Mouse (Mus musculus) Patski (cell line): Measurements from ENCODE around the gene Brd4. TPM values are rescaled to one million over a fixed set of nuclear protein-coding genes. Genes with fewer than 3 reads are reported as not detected.
A peak's percentile ranks its signal among the peaks of the same experiment; 100 is the strongest.

Experiments
- ATAC-seq: fragments of 100-300 bp; one replicate; pipeline ENCODE4 v1.8.0; 2021
- CTCF ChIA-PET: fragments of 350-600 bp; sonication (Branson Sonifier 250); formaldehyde crosslinking; loops from one replicate; lab custom pipeline; 2022; ENCODE audit warnings: inconsistent platforms; lab: Charles Lee
- POLR2A ChIA-PET: fragments of 350-600 bp; sonication (Branson Sonifier 250); formaldehyde crosslinking; loops from one replicate; lab custom pipeline; 2022; ENCODE audit warnings: antibody characterized with exemption, inconsistent platforms; lab: Charles Lee
- DNase-seq: peaks from one replicate; pipeline ENCODE4 v3.0.0-alpha.2; 2011; ENCODE audit warnings: low read depth, low spot score
- H3K27me3 ChIP-seq: fragments of 371-371 bp; one replicate; pipeline ENCODE4 v1.5.1; 2021
- CTCF ChIP-seq: fragments of 100-300 bp; IDR thresholded peaks from one replicate; pipeline ENCODE4 v1.5.1; 2021
- in situ Hi-C: fragments of 300-500 bp; cut with MboI; formaldehyde crosslinking; loops from 3 replicates; pipeline ENCODE4 v1.11.1; 2018; ENCODE audit warnings: low pct_unique_long_range_greater_than_20kb, mixed read lengths
- polyA plus RNA-seq: library from polyadenylated mRNA; unstranded; gene quantifications from one replicate; pipeline ENCODE4 v1.2.3, GENCODE M21; 2021

Brd4 gene
- polyA plus RNA-seq: 102 TPM

DNA sequence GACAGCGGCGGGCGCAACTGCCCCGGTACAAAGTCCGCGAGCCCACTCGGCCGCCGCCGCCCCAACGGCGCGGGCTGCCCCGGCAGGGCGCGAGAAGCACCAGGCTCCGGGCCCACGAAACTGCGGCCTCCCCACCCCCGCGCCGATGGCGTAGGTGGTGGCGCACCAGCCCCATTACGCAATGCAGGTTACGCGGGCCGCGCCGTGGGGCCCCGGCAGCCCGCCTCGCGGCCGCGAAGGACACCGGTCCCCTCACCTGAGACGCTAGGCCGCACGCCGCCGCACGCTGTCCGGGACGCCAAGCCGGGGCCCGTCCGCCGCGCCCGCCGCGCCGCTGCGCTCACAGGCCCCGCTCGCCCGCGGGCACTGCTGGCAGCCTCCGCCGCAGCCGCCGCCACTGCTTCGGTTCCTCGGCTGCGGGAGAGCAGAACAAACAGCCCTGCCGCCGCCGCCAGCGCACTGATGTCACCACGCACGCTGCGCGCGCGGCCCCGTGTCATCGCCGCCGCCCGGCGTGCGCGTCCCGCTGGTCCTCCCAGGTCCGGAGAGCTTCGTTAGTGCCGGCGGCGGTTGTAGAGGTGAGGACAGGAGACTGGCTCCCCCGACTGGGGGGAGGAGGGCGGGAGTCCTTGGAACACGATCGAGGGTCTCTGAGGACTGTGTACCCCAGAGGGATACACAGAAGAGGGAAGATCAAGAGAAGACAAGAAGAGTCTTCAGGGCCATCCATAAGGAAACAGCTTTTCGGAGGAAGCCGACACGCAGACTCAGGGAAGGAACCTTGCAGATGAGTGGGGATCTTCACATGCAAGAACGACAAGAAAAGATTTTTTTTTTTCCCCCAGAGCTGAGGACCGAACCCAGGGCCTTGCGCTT is at the start of gene Brd4:
Brd4 (minus strand) TSS at position 461 of the 876 bp plus-strand sequence.
- POLR2A ChIA-PET: interaction anchor here (0.6 to 1.2 kb wide), 5 partner anchors 9 to 906 kb away, joined by 3 to 4 read pairs (median 3); no protein-coding TSS in a partner anchor
- in situ Hi-C loops: no loop called here

DNA sequence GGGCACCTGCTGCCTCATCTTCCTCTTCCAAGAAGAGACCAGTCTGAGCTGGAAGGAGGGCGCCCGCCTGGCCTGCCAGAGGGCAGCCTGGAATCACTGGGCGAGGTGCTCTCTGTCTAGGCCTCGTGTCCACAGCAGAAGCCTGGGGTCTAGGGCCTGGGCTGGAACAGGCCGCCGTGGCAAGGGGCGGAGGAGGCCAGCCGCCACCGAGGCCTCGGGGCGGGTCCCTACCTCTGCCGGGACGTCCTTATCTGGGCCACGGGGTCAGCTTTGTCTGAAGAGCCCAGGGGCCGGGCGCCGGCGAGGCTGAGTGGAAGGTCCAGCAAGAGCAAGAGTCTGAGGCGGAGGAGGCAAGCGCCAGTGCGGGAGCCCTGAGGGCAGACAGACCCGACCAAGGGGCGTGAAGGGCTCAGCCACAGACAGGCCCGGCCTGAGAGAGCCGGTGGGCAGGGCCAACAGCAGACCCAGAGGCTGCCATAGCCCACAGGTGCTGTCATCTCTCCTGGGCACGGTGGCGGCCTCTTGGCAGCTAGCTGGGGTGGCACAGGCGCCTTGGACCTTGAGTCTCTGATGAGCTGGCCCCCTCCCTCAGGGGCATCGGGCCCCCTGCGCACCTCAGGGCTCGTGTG is 49.3 kb upstream of the Brd4 start:
- no peak for ATAC-seq
- in situ Hi-C loops: no loop called here
- CTCF ChIA-PET: no interaction called here

More for the DNA sequence above, at the start of gene Brd4:
- TF ChIP-seq CTCF: no peak
- no peaks in the 10 kb centered on the region for H3K27me3 ChIP-seq
- ATAC-seq (peak; percentile 64), DNase-seq (no peak)
- CTCF ChIA-PET: interaction anchor here (1.6 kb wide), 1 partner anchor 75 kb away, joined by 7 read pairs; no protein-coding TSS in a partner anchor

DNA sequence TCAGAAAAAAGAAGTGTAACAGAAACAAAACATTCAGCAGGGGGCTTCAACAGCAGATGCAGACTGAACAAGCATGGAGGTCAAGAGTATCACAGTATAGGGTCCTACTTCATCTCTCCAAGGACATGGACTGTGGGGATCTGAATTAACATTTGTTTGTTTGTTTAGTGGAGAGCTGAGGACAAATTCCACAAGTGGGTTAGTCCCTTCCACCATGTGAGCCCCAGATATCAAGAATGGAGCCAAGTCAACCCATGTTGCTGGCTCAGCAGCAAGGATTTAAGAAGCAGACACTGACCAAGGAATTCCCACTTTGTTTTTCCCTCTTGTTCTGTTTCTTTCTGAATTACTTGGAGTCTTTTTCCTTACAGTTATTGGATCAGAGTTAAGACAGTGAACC is 43.0 kb upstream of the Brd4 start:
- H3K27me3 ChIP-seq: no peaks in the 10 kb centered on the region
- ATAC-seq: no peak
- ChIA-PET POLR2A (no interaction called here), CTCF (no interaction called here)
- no peak for DNase-seq
- in situ Hi-C loops: no loop called here
- no peak for TF ChIP-seq CTCF

More for the DNA sequence above, 49.3 kb upstream of the Brd4 start:
- POLR2A ChIA-PET: no interaction called here
- H3K27me3 ChIP-seq: no peaks in the 10 kb centered on the region
- no peak for DNase-seq
- TF ChIP-seq CTCF: no peak

DNA sequence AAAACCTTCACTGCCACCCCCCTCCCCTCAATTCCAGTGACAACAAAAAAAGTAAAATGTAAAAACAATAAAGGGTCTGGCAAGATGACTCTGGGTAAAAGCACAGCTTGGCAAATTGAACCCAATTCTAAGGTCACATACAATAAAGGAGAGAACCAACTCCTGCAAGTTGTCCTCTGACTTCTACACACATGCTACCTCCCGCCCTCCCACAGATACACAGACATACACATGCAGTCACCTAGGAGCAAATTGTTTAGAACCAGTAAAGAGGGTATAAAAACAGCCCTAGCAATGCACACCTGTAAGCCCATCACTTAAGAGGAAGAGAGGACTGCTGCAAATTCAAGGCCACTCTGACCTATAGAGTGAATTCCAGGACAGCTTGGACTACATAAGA is 38.3 kb upstream of the Brd4 start:
- ATAC-seq (no peak), DNase-seq (no peak)
- no peaks in the 10 kb centered on the region for H3K27me3 ChIP-seq
- no peak for TF ChIP-seq CTCF
- POLR2A ChIA-PET: no interaction called here
- in situ Hi-C loops: no loop called here
- CTCF ChIA-PET: interaction anchor here (0.6 kb wide), 1 partner anchor 102 kb away, joined by 3 read pairs; no protein-coding TSS in a partner anchor

DNA sequence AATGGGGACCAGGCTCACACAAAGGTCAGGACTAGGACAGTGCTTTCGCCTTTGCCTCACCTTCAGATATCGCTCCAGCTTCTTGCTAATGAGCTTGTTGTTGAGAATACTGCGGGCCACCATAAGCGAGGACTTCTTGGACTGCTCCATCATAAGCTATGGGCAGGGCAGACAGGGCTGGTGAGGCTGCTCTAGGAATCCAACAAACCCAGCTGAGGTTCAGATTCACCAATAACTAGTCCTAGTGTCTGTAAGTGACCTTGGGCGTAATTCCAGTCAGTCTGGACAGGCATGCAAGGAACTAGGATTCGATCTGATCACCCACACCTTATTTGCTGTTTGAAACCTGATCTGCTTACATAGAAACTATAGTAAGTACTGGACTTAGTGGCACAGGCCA is 37.3 kb upstream of the Brd4 start:
- TF ChIP-seq CTCF: no peak
- DNase-seq: no peak
- ChIA-PET CTCF (interaction anchor here (1.1 kb wide), 2 partner anchors 21 to 28 kb away, joined by 3 to 6 read pairs; no protein-coding TSS in a partner anchor), POLR2A (interaction anchor here (0.5 kb wide), 1 partner anchor 1794 kb away, joined by 8 read pairs; no protein-coding TSS in a partner anchor)
- no peaks in the 10 kb centered on the region for H3K27me3 ChIP-seq
- no peak for ATAC-seq
- in situ Hi-C loops: no loop called here

DNA sequence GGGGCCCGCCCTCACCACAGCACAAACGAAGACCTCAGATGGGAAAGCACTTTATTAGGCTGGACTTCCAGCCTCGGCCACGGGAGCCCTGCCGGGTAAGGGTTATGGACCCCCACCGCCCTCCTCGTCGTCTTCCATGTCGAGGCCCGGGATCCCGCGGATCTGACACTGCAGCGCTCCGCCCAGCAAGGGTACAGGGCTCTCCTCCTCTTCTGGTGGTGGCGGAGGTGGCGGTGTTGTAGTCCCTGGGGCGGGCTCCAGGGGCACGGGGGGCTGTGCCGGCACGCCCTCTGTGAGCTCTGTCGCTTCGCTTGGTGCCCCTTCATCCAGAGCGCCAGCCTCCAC is 36.8 kb upstream of the Brd4 start:
- ATAC-seq (peak; percentile 61), DNase-seq (no peak)
- ChIA-PET CTCF (interaction anchor here (1.1 kb wide), 2 partner anchors 20 to 28 kb away, joined by 3 to 6 read pairs; no protein-coding TSS in a partner anchor), POLR2A (interaction anchor here (1.7 kb wide), 1 partner anchor 17 kb away, joined by 6 read pairs; no protein-coding TSS in a partner anchor)
- TF ChIP-seq CTCF: no peak
- in situ Hi-C loops: no loop called here
- H3K27me3 ChIP-seq: no peaks in the 10 kb centered on the region

DNA sequence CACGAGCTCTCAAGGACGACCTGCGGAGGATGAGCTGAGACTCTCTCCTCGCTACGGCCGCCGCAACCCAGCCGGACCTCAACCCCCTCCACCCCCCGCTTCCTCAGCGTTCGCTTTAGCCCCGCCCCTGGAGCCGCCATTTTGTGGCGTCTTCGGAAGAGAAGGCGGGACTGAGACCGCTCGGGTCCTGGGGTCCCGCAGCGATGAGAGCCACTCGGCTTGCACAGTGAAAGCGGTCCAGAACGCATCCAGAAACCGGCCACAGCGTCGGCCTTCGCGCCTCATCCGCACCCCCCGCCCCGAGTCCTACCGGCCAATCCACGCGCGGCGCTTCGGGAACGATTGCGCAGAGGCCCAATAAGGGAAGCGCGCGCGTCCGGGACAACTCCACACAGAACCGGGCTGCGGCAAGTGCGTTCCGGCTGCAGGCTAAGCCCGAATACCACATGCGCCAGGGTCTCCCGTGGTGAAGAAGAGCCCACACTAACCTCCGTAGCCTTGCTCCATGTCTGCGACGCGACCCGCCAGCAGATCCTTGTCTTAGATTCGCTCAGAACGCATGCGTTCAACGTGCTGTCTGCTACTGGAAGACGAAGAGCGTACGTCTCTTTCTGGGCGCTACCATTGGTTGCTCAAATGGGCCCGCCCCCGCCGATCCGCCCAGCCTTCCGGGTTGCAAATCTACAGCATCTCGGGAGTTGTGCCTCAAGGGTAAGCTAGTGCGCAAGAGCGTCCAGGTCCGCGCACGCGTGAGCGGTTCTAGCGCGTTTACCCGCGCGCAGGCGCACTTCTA is 36.3 kb upstream of the Brd4 start, which contains the start of gene Akap8:
Akap8 (minus strand) TSS at position 642 of the 793 bp plus-strand sequence.
- peak; percentile 89 for DNase-seq
- in situ Hi-C loops: no loop called here
- no peaks in the 10 kb centered on the region for H3K27me3 ChIP-seq
- ATAC-seq: peak; percentile 96
- ChIA-PET CTCF (interaction anchor here (1.1 kb wide), 2 partner anchors 20 to 29 kb away, joined by 3 to 6 read pairs; no protein-coding TSS in a partner anchor), POLR2A (interaction anchor here (0.6 to 1.7 kb wide), 2 partner anchors 10 to 17 kb away, joined by 3 to 6 read pairs; no protein-coding TSS in a partner anchor)
- no peak for TF ChIP-seq CTCF

DNA sequence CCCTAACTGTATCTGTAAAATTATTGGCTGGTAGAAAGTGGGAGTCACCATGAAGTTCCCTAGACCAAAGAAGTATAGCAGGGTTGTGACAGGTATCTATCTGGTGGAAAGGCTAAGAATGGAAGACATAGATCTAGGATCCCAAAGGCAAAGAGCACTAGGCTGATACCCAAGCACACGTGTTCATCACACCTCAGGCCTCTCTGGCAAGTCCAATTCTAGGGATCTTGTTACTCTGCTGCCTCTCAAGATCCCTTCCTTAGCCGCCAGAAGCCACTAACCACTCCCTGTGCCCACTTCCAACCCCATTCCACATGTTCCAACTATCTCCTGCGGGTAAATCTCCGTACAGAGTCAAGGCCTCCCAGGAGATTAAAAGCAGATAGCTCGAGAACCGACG is 35.4 kb upstream of the Brd4 start:
- in situ Hi-C loops: no loop called here
- no peaks in the 10 kb centered on the region for H3K27me3 ChIP-seq
- POLR2A ChIA-PET: interaction anchor here (1.7 kb wide), 1 partner anchor 16 kb away, joined by 6 read pairs; no protein-coding TSS in a partner anchor
- CTCF ChIA-PET: no interaction called here
- ATAC-seq: no peak
- no peak for DNase-seq
- no peak for TF ChIP-seq CTCF

DNA sequence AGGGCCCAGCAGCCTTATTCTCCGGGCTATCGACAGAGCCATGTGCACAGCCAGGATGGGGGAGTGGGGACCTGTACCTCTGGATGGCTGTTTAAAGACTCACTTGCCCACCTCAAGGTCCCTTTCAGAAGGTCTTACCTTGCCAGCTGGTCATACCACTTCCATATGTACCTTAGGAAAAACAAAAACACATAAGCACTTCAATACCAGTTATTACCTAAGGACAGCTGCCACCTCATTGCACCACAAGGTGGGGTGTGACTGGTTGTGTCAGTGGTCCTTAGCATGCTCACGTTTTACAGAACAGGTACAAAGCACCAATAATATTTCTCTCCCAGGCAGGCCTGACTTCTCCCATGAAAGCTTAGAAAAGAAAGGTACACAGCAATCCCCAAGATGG is 33.2 kb upstream of the Brd4 start:
- TF ChIP-seq CTCF: no peak
- ATAC-seq: no peak
- CTCF ChIA-PET: interaction anchor here (0.8 kb wide), 1 partner anchor 108 kb away, joined by 3 read pairs; no protein-coding TSS in a partner anchor
- DNase-seq: no peak
- POLR2A ChIA-PET: no interaction called here
- in situ Hi-C loops: no loop called here
- no peaks in the 10 kb centered on the region for H3K27me3 ChIP-seq

DNA sequence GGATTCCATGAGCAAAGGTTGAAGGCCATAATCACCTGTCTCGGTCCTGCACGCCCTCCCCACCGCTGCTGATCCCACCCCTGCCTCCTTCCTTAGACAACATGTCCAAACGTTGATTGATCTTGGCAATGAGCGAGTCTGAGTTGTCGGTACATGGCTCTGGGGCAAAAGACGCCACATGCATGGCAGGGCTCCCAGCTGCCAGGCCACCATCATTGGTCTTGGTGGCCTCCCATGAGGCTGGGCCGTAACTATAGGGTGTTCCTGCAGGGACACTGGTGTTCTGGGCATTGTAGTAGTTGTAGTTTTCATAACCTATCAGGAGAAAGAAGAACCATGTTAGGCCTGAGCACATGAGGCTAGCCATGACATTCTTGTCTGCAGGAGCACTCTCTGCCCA is 32.5 kb upstream of the Brd4 start:
- ChIA-PET POLR2A (no interaction called here), CTCF (no interaction called here)
- no peak for TF ChIP-seq CTCF
- in situ Hi-C loops: no loop called here
- ATAC-seq: no peak
- H3K27me3 ChIP-seq: no peaks in the 10 kb centered on the region
- no peak for DNase-seq
